10 mouse cellular contexts compared by ENCODE assay signal in genomic region chr2:172937326-172938190, GRCm38 (mm10). TPM values are rescaled to one million over a fixed set of nuclear protein-coding genes. Genes with fewer than 3 reads are reported as not detected.
DNase-seq lines count a peak whose midpoint lies in the region; ATAC-seq and TF ChIP-seq lines count a peak whose summit lies in the region.
"Had no signal": no experiment of that assay in that cellular context is flagged by ENCODE, and none has a peak within 500 bp of the region (broad histone marks: within the 10 kb centered on the region; RNA-seq: fewer than 3 reads in every experiment).

No protein-coding gene starts in this region.

- no peaks in the 10 kb centered on the region for H3K36me3 ChIP-seq in heart, embryonic 15.5 days
- no peaks in the 10 kb centered on the region for H3K36me3 ChIP-seq in heart, adult 2 months (ENCODE audit: control insufficient read depth, insufficient read depth, low read length)
- no peaks in the 10 kb centered on the region for H3K36me3 ChIP-seq in CH12.LX (replicated peaks in 1 of 2; ENCODE audit: control insufficient read depth in 1 of 2, insufficient read depth in 1 of 2, low read length in 1 of 2)
- H3K36me3 ChIP-seq in forebrain, postnatal 0 days (ENCODE audit: insufficient read depth): no peaks in the 10 kb centered on the region
- no peaks in the 10 kb centered on the region for H3K36me3 ChIP-seq in midbrain, embryonic 12.5 days

- dilution Hi-C loops in CH12.LX (cut with MboI; ENCODE audit: extremely low pct_ligation_motif_present, extremely low pct_unique_long_range_greater_than_20kb, low sequenced_read_pairs): no loop called here

- peaks cover 67% of the 10 kb centered on the region for H3K4me1 ChIP-seq in heart, embryonic 15.5 days (replicated peaks)
- no peaks in the 10 kb centered on the region for H3K4me1 ChIP-seq in heart, adult 2 months (ENCODE audit: control insufficient read depth, insufficient read depth, low read length)
- H3K4me1 ChIP-seq in CH12.LX (ENCODE audit: control insufficient read depth in 1 of 2, insufficient read depth in 2 of 2): peaks cover 0 to 29% of the 10 kb centered on the region in 2 experiments; a peak in 2 of 4 replicates
- peaks cover 24% of the 10 kb centered on the region for H3K4me1 ChIP-seq in forebrain, postnatal 0 days (ENCODE audit: insufficient read depth)
- H3K4me1 ChIP-seq in midbrain, embryonic 12.5 days: peaks cover 79% of the 10 kb centered on the region

- no peak for TF ChIP-seq POLR2A in heart, adult 2 months (IDR thresholded peaks at IDR 0.05; ENCODE audit: insufficient read depth, low read depth, low read length)
- no peak for TF ChIP-seq POLR2A in CH12.LX (IDR thresholded peaks at IDR 0.05; ENCODE audit: low read depth, low read length)

- peak overlapping the region; percentile 86 for H3K4me2 ChIP-seq in heart, embryonic 15.5 days
- no peak overlapping the region for H3K4me2 ChIP-seq in CH12.LX (ENCODE audit: insufficient read depth, low read depth, poor library complexity, severe bottlenecking)
- H3K4me2 ChIP-seq in forebrain, postnatal 0 days (ENCODE audit: low read depth): peak overlapping the region; percentile 6; the same call in 1 of the 2 replicates
- H3K4me2 ChIP-seq in midbrain, embryonic 12.5 days (replicated peaks): peak overlapping the region; percentile 71

- TF ChIP-seq RAD21 in CH12.LX (IDR thresholded peaks at IDR 0.05; ENCODE audit: low read depth, low read length): no peak

- 26% methylated on average over 12 of the region's 12 CpGs for WGBS in heart, embryonic 15.5 days
- WGBS in heart, adult 2 months: 63% methylated on average over 12 of the region's 12 CpGs
- WGBS in forebrain, postnatal 0 days: 21% methylated on average over 12 of the region's 12 CpGs
- WGBS in midbrain, embryonic 12.5 days: 6% methylated on average over 12 of the region's 12 CpGs

- no peak for DNase-seq in heart, adult 2 months
- peak; percentile 58 for DNase-seq in CH12.LX (ENCODE audit: extremely low read depth)
- no peak for DNase-seq in forebrain, postnatal 0 days
- DNase-seq in right cerebral cortex, postnatal 14 days: no peak
- DNase-seq in layer of hippocampus, adult 2 months (ENCODE audit: low spot score in 2 of 2): no peak
- no peak for DNase-seq in testis, postnatal 10 days (ENCODE audit: low spot score)
- DNase-seq: cerebellum, adult 11 months had no signal

- H3K27me3 ChIP-seq in heart, embryonic 15.5 days: peaks cover 54% of the 10 kb centered on the region
- peaks cover 8% of the 10 kb centered on the region for H3K27me3 ChIP-seq in heart, adult 2 months (ENCODE audit: control insufficient read depth, insufficient read depth, low read length)
- H3K27me3 ChIP-seq in CH12.LX (replicated peaks): no peaks in the 10 kb centered on the region
- peaks cover 61% of the 10 kb centered on the region for H3K27me3 ChIP-seq in forebrain, postnatal 0 days (ENCODE audit: insufficient read depth, low read length)
- peaks cover 93% of the 10 kb centered on the region for H3K27me3 ChIP-seq in midbrain, embryonic 12.5 days

- no peak for TF ChIP-seq CTCF in heart, adult 2 months (IDR thresholded peaks at IDR 0.05)
- TF ChIP-seq CTCF in CH12.LX (conservative IDR thresholded peaks at IDR 0.05 in 1 of 2, IDR thresholded peaks at IDR 0.05 in 1 of 2; ENCODE audit: low read depth in 2 of 2, low read length in 2 of 2): no peak
- no peak for TF ChIP-seq CTCF in forebrain, postnatal 0 days (IDR thresholded peaks at IDR 0.05; ENCODE audit: low read depth)
- TF ChIP-seq CTCF in layer of hippocampus, adult 2 months (conservative IDR thresholded peaks at IDR 0.05): no peak

- TF ChIP-seq EP300 in heart, adult 2 months (IDR thresholded peaks at IDR 0.05; ENCODE audit: insufficient read depth, low read depth, low read length): no peak
- TF ChIP-seq EP300 in CH12.LX (IDR thresholded peaks at IDR 0.05; ENCODE audit: low read length): no peak

- intact Hi-C loops in heart, adult 2 months (cut with DNase I): no loop called here

- H3K9ac ChIP-seq in heart, embryonic 15.5 days: peak overlapping the region; percentile 76
- no peak overlapping the region for H3K9ac ChIP-seq in heart, adult 2 months (ENCODE audit: low read depth, low read length)
- no peak overlapping the region for H3K9ac ChIP-seq in CH12.LX (ENCODE audit: insufficient read depth, low read depth)
- no peak overlapping the region for H3K9ac ChIP-seq in forebrain, postnatal 0 days
- H3K9ac ChIP-seq in midbrain, embryonic 12.5 days (replicated peaks): 0 out of 2 replicates have a peak overlapping the region, but pooled peaks have one; percentile 32

- H3K27ac ChIP-seq in heart, embryonic 15.5 days: peak overlapping the region; percentile 94
- H3K27ac ChIP-seq in heart, adult 2 months: no peak overlapping the region
- H3K27ac ChIP-seq in CH12.LX (ENCODE audit: insufficient read depth, low read depth): no peak overlapping the region; the same call in none of the 2 replicates
- no peak overlapping the region for H3K27ac ChIP-seq in forebrain, postnatal 0 days (ENCODE audit: low read depth, low read length)
- H3K27ac ChIP-seq in midbrain, embryonic 12.5 days (replicated peaks): peak overlapping the region; percentile 60
- no peak overlapping the region for H3K27ac ChIP-seq in layer of hippocampus, adult 2 months
- H3K27ac ChIP-seq: macrophage had no signal

- H3K4me3 ChIP-seq in heart, embryonic 15.5 days: peak overlapping the region; percentile 76
- no peak overlapping the region for H3K4me3 ChIP-seq in heart, adult 2 months
- H3K4me3 ChIP-seq in CH12.LX (replicated peaks in 1 of 3; ENCODE audit: low read depth in 2 of 3, low read length in 2 of 3, poor library complexity in 1 of 3): peak overlapping the region in 1 of 3 experiments; percentile 21
- H3K4me3 ChIP-seq in forebrain, postnatal 0 days (ENCODE audit: low read depth, low read length): no peak overlapping the region
- H3K4me3 ChIP-seq in midbrain, embryonic 12.5 days: peak overlapping the region; percentile 13; the same call in 1 of the 2 replicates
- no peak overlapping the region for H3K4me3 ChIP-seq in layer of hippocampus, adult 2 months

- ATAC-seq in heart, embryonic 15.5 days (replicated peaks; ENCODE audit: insufficient number of reproducible peaks, insufficient read depth, low FRiP score, low read depth): no peak
- no peak for ATAC-seq in forebrain, postnatal 0 days
- ATAC-seq in midbrain, embryonic 12.5 days (ENCODE audit: low FRiP score, low read depth): no peak

- no peaks in the 10 kb centered on the region for H3K79me2 ChIP-seq in heart, adult 2 months (replicated peaks; ENCODE audit: control insufficient read depth, insufficient read depth, low read length)
- H3K79me2 ChIP-seq in CH12.LX (replicated peaks; ENCODE audit: control insufficient read depth, extremely low read depth, insufficient read depth, poor library complexity, severe bottlenecking): no peaks in the 10 kb centered on the region

- in situ Hi-C loops in CH12.LX (cut with MboI; ENCODE audit: low pct_ligation_motif_present, low pct_unique_long_range_greater_than_20kb, low sequenced_read_pairs): loop anchor here (5.0 kb wide), 1 partner anchor 35 kb away; no protein-coding TSS in a partner anchor

- H3K9me3 ChIP-seq in heart, embryonic 15.5 days (replicated peaks): no peaks in the 10 kb centered on the region
- peaks cover 15% of the 10 kb centered on the region for H3K9me3 ChIP-seq in CH12.LX (replicated peaks; ENCODE audit: low read length)
- no peaks in the 10 kb centered on the region for H3K9me3 ChIP-seq in forebrain, postnatal 0 days (ENCODE audit: low read length)
- H3K9me3 ChIP-seq in midbrain, embryonic 12.5 days: no peaks in the 10 kb centered on the region

TF ChIP-seq in CH12.LX, 34 proteins besides CTCF, POLR2A, EP300 and RAD21:
- 0 out of 2 replicates have a peak, but pooled peaks have one; percentile 12 for TF ChIP-seq IRF4 (IDR thresholded peaks at IDR 0.05; ENCODE audit: low read depth, low read length)
- no peak for TF ChIP-seq ETS1 (conservative IDR thresholded peaks at IDR 0.05; ENCODE audit: low read depth, low read length)
- TF ChIP-seq SIN3A (IDR thresholded peaks at IDR 0.05; ENCODE audit: low read length): 0 out of 2 replicates have a peak, but pooled peaks have one; percentile 30

RNA-seq across cellular contexts. Expression of gene Bmp7, which starts 2.6 kb away (rescaled TPM):
- 31.3 and 35.1 TPM in 2 replicates for polyA plus RNA-seq in heart, embryonic 15.5 days (2015; fragmentation: Nextera tagmentation; extraction: Ambion mirVana)
- under 1 TPM; 0.86 to 0.94 TPM for total RNA-seq in heart, adult 2 months (2021)
- 1.4 and 2.1 TPM in 2 replicates for polyA plus RNA-seq in heart, adult 2 months (2012; rRNA removed)
- total RNA-seq in CH12.LX (2012; rRNA removed): 0.34 and 0.47 TPM in 2 replicates
- 0.16 and 0.69 TPM in 2 replicates for total RNA-seq in CH12.LX (2014; rRNA removed)
- 0.31 and 0.51 TPM in 2 replicates for polyA plus RNA-seq in CH12.LX (2012; ENCODE audit: insufficient read length, low read depth)
- total RNA-seq in forebrain, postnatal 0 days (2014; rRNA removed): 17.2 and 21.9 TPM in 2 replicates
- polyA plus RNA-seq in forebrain, postnatal 0 days (2015; fragmentation: Nextera tagmentation; extraction: Ambion mirVana): 12.4 and 15.4 TPM in 2 replicates
- 16.8 and 17.5 TPM in 2 replicates for polyA plus RNA-seq in midbrain, embryonic 12.5 days (2016; fragmentation: Nextera tagmentation; extraction: Ambion mirVana)
- total RNA-seq in layer of hippocampus, adult 2 months (2021): 1 to 10 TPM; 4.2 to 5.7 TPM

RNA-seq across cellular contexts. Expression of gene Spo11, which starts 39.9 kb away (rescaled TPM):
- 0.74 TPM in 1 of 2 replicates, not detected in the other for polyA plus RNA-seq in heart, embryonic 15.5 days (2015; fragmentation: Nextera tagmentation; extraction: Ambion mirVana)
- not detected for total RNA-seq in heart, adult 2 months (2021)
- 0.14 TPM in 1 of 2 replicates, not detected in the other for polyA plus RNA-seq in heart, adult 2 months (2012; rRNA removed)
- total RNA-seq in CH12.LX (2012; rRNA removed): 0.13 and 0.34 TPM in 2 replicates
- total RNA-seq in CH12.LX (2014; rRNA removed): not detected in 2 replicates
- polyA plus RNA-seq in CH12.LX (2012; ENCODE audit: insufficient read length, low read depth): 0.08 and 0.16 TPM in 2 replicates
- total RNA-seq in forebrain, postnatal 0 days (2014; rRNA removed): 1.1 and 1.3 TPM in 2 replicates
- 0.92 and 1.1 TPM in 2 replicates for polyA plus RNA-seq in forebrain, postnatal 0 days (2015; fragmentation: Nextera tagmentation; extraction: Ambion mirVana)
- polyA plus RNA-seq in midbrain, embryonic 12.5 days (2016; fragmentation: Nextera tagmentation; extraction: Ambion mirVana): 0.59 and 0.82 TPM in 2 replicates
- total RNA-seq in layer of hippocampus, adult 2 months (2021): under 1 TPM in 1 of 2 experiments, not detected in 1; 0.29 TPM
- polyA plus RNA-seq: macrophage had no signal

Comparison
In these comparisons a context has a peak if more than half of its experiments do, and no peak if none do; other contexts are left out.
1. H3K27ac ChIP-seq: peak in heart, embryonic 15.5 days (single experiment) and midbrain, embryonic 12.5 days (single experiment); none in heart, adult 2 months (single experiment), CH12.LX (single experiment), forebrain, postnatal 0 days (single experiment) and layer of hippocampus, adult 2 months (single experiment).
2. H3K4me3 ChIP-seq: peak in heart, embryonic 15.5 days (single experiment) and midbrain, embryonic 12.5 days (single experiment); none in heart, adult 2 months (single experiment), forebrain, postnatal 0 days (single experiment) and layer of hippocampus, adult 2 months (single experiment).
3. H3K9ac ChIP-seq: peak in heart, embryonic 15.5 days (single experiment) and midbrain, embryonic 12.5 days (single experiment); none in heart, adult 2 months (single experiment), CH12.LX (single experiment) and forebrain, postnatal 0 days (single experiment).